Mouse (Mus musculus) intestine, embryonic 15.5 days (tissue): ENCODE measurements at regions not wholly inside any gene's neighbourhood (a gene's known extent, or its start where the extent isn't known, plus 50 kb on each side); places are given as distances from the start of the nearest gene placed in this dataset.

Experiments used
- ATAC-seq: fragments of 200-750 bp; cut with Nextera tagmentation; 2 replicates; pipeline ENCODE4 v1.8.0; 2017; ENCODE audit warnings: moderate TSS enrichment, moderate library complexity
- H3K27ac ChIP-seq: fragments of 300-500 bp; sonication (generic); 2 replicates; pipeline ENCODE4 v1.5.1; 2015; ENCODE audit warnings: mild to moderate bottlenecking, inconsistent platforms
- H3K27me3 ChIP-seq: fragments of 300-500 bp; sonication (generic); replicated peaks from 2 replicates; pipeline ENCODE4 v1.6.1; 2015; ENCODE audit warnings: inconsistent platforms
- H3K36me3 ChIP-seq: fragments of 300-500 bp; sonication (generic); 2 replicates; pipeline ENCODE4 v1.6.1; 2015; ENCODE audit warnings: inconsistent platforms
- H3K4me1 ChIP-seq: fragments of 300-500 bp; sonication (generic); replicated peaks from 2 replicates; pipeline ENCODE4 v1.6.1; 2015; ENCODE audit warnings: inconsistent platforms
- H3K4me2 ChIP-seq: fragments of 300-500 bp; sonication (generic); replicated peaks from 2 replicates; pipeline ENCODE4 v1.6.1; 2015; ENCODE audit warnings: mild to moderate bottlenecking, inconsistent platforms
- H3K4me3 ChIP-seq: fragments of 300-500 bp; sonication (generic); replicated peaks from 2 replicates; pipeline ENCODE4 v1.5.1; 2015; ENCODE audit warnings: inconsistent platforms
- H3K9ac ChIP-seq: fragments of 300-500 bp; sonication (generic); 2 replicates; pipeline ENCODE4 v1.6.1; 2015; ENCODE audit warnings: inconsistent platforms
- H3K9me3 ChIP-seq: fragments of 300-500 bp; sonication (generic); 2 replicates; pipeline ENCODE4 v1.6.1; 2016; ENCODE audit warnings: inconsistent platforms
- WGBS: fragments of 180-500 bp; shearing (Covaris S2); methylation state at CpG from one replicate; pipeline ENCODE4 v1.1.7; 2015; 5-methylcytosine and 5-hydroxymethylcytosine counted together

DNA sequence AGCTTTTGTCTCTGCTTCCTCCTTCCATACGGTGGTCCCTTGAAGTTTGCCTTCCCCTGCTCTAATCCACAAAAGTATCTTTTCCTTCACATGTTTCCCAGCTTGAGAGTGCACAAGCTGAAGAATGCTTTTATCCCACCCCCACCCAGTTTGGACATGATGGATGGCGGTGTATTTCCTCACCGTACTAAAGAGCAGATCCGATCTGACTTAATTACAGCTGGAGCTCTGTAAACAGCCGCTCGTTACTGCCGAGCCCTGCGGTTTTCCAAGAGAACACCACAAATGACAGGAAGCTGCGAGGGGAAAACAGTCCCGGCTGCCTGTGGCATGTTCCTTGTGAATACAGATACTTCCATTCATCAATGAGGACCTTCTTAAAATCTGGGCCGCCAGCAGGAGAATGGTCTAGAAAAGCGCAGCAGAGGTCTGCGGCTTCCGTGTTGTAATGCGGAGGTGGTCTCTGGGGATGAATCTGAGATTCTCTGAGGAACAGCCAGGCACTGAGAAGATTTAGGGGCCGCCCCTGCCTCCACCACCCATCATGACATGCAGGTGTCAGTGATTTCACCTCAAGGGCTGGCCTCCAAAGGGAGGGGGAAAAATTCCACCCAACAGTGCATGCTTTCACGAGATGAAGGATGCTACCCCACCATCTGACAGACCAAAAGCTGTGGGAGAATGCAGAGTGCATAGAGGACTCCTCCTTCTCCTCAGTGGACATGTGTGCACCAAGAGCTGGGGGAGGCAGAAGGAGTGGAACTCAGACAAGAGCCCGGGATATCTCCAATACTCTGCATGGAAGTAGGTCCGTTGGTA lies 155.7 kb upstream of the Cd180 start:
- peak overlapping the region; percentile 62 for H3K27ac ChIP-seq
- 17% methylated on average over 19 of the region's 19 CpGs for WGBS
- no peaks in the 10 kb centered on the region for H3K36me3 ChIP-seq
- H3K4me3 ChIP-seq: peak overlapping the region; percentile 16; the same call in 1 of the 2 replicates
- H3K9ac ChIP-seq: no peak overlapping the region
- H3K9me3 ChIP-seq: no peaks in the 10 kb centered on the region
- peaks cover 5% of the 10 kb centered on the region for H3K4me1 ChIP-seq
- H3K4me2 ChIP-seq: peak overlapping the region; percentile 54
- H3K27me3 ChIP-seq: no peaks in the 10 kb centered on the region
- ATAC-seq: peak; percentile 80

DNA sequence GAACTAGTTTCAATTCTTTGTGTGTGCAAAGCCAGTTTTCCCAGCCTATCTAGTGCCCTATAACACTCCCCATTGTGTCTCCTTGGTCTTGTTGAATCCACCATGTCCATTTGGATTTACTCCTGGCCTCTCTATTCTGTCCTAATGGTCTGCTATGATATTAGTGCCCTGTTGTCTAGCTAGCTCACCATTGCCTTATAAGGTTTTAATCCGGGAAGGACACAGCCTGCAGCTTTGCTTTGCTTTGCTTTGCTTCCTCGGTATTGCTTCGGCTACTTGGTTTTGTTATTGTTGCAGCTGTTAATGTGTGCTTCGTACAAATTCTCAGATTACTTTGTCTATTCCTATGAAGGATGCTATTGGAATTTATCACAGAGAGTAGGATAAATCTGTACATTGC lies 152.9 kb upstream of the Cd180 start:
- Histone ChIP-seq H3K4me3 (no peak overlapping the region), H3K9me3 (no peaks in the 10 kb centered on the region), H3K4me1 (peaks cover 5% of the 10 kb centered on the region), H3K9ac (no peak overlapping the region), H3K36me3 (no peaks in the 10 kb centered on the region), H3K4me2 (no peak overlapping the region), H3K27me3 (no peaks in the 10 kb centered on the region), H3K27ac (no peak overlapping the region)
- WGBS: 73% methylated on average over 4 of the region's 4 CpGs
- no peak for ATAC-seq

GRCm38 (mm10) chr13:102544359-102545165 lies 148.8 kb upstream of the Cd180 start:
- Histone ChIP-seq H3K27me3 (no peaks in the 10 kb centered on the region), H3K36me3 (no peaks in the 10 kb centered on the region), H3K9me3 (no peaks in the 10 kb centered on the region), H3K4me1 (no peaks in the 10 kb centered on the region), H3K27ac (no peak overlapping the region), H3K4me3 (no peak overlapping the region), H3K9ac (no peak overlapping the region), H3K4me2 (no peak overlapping the region)
- 76% methylated on average over 5 of the region's 5 CpGs for WGBS
- no peak for ATAC-seq

DNA sequence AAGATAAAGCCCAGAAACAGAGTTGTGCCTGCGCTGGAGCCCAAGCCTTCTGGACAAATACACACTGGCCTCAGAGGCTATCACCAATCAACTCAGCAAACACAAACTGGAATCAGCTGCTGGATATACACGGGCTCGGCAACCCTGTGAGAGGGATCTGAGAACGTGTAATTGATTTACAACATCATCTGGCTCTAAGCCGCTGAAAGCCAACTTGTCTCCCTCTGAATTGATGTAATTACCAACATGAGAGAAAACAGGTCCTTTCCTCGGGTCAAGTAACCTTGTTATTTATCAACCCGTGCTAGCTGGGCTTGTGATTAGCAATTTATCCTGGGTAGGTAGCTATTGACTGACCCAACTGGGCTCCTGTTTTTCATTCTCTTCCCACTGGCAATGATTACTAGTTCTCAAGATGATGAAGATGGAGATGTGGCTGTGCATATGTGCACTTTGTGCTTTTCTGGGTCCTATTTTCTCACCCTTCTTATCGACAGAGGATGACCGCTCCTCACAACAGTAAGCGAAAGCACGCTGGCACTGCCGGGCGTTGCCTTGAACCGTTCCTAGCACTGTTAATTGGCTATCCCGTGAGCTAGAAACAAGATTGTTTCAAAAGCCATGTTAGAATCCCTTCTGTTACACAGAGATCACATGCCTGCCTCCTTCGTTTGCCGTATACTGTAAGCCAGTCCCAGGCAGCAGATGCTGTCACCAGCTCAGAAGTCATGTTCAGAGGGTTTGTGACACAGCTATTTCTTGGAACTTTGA lies 147.3 kb upstream of the Cd180 start:
- Histone ChIP-seq H3K36me3 (no peaks in the 10 kb centered on the region), H3K27me3 (no peaks in the 10 kb centered on the region), H3K4me2 (peak overlapping the region; percentile 34; the same call in 1 of the 2 replicates), H3K27ac (no peak overlapping the region), H3K4me1 (no peaks in the 10 kb centered on the region), H3K4me3 (no peak overlapping the region), H3K9me3 (no peaks in the 10 kb centered on the region), H3K9ac (no peak overlapping the region)
- 23% methylated on average over 17 of the region's 17 CpGs for WGBS
- ATAC-seq: peak; percentile 51

GRCm38 (mm10) chr13:102548252-102548651 lies 145.1 kb upstream of the Cd180 start:
- Histone ChIP-seq H3K4me1 (no peaks in the 10 kb centered on the region), H3K27ac (no peak overlapping the region), H3K9ac (no peak overlapping the region), H3K27me3 (no peaks in the 10 kb centered on the region), H3K9me3 (no peaks in the 10 kb centered on the region), H3K36me3 (no peaks in the 10 kb centered on the region), H3K4me3 (no peak overlapping the region), H3K4me2 (no peak overlapping the region)
- 68% methylated on average over 6 of the region's 6 CpGs for WGBS
- no peak for ATAC-seq

- ATAC-seq: no peak
- no peak overlapping the region for H3K4me2 ChIP-seq
- no peaks in the 10 kb centered on the region for H3K4me1 ChIP-seq
- no peak overlapping the region for H3K9ac ChIP-seq
- no peak overlapping the region for H3K4me3 ChIP-seq
- no peaks in the 10 kb centered on the region for H3K27me3 ChIP-seq
- no peaks in the 10 kb centered on the region for H3K9me3 ChIP-seq
- 76% methylated on average over 3 of the region's 3 CpGs for WGBS
- H3K27ac ChIP-seq: no peak overlapping the region
- no peaks in the 10 kb centered on the region for H3K36me3 ChIP-seq
Observed at GRCm38 (mm10) chr13:102566846-102567572, 126.3 kb upstream of the Cd180 start.

GRCm38 (mm10) chr13:102569580-102569979 lies 123.8 kb upstream of the Cd180 start:
- no peaks in the 10 kb centered on the region for H3K9me3 ChIP-seq
- WGBS: 74% methylated on average over 3 of the region's 3 CpGs
- ATAC-seq: peak; percentile 45; the same call in 1 of the 2 replicates
- no peaks in the 10 kb centered on the region for H3K4me1 ChIP-seq
- H3K9ac ChIP-seq: no peak overlapping the region
- H3K36me3 ChIP-seq: no peaks in the 10 kb centered on the region
- no peak overlapping the region for H3K4me2 ChIP-seq
- H3K27me3 ChIP-seq: no peaks in the 10 kb centered on the region
- no peak overlapping the region for H3K4me3 ChIP-seq
- no peak overlapping the region for H3K27ac ChIP-seq

DNA sequence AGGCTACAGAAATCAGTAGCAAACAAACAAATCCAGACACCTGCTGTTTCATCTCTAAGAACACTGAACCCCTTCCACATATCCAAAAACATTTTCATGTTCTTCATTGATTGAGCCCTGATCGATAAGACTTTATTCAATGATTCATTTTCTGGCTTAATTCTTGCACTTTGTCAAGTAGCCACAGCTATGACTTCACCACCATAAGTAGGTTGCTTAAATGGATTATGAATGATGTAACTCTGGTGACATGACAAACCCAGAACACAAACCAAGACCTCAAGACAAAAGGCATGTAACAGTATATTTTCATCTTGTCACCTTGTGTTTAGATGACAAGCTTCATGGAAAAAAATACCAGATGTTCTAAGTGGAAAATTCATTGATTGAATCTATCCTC lies 123.1 kb upstream of the Cd180 start:
- Histone ChIP-seq H3K27me3 (no peaks in the 10 kb centered on the region), H3K4me2 (no peak overlapping the region), H3K4me1 (no peaks in the 10 kb centered on the region), H3K9me3 (no peaks in the 10 kb centered on the region), H3K36me3 (no peaks in the 10 kb centered on the region), H3K27ac (no peak overlapping the region), H3K4me3 (no peak overlapping the region), H3K9ac (no peak overlapping the region)
- WGBS: 90% methylated on average over 1 of the region's 1 CpGs
- ATAC-seq: no peak

GRCm38 (mm10) chr13:102573286-102573921 lies 120.0 kb upstream of the Cd180 start:
- H3K4me1 ChIP-seq: no peaks in the 10 kb centered on the region
- no peaks in the 10 kb centered on the region for H3K36me3 ChIP-seq
- ATAC-seq: no peak; the same call in 1 of the 2 replicates
- H3K4me2 ChIP-seq: no peak overlapping the region
- 74% methylated on average over 5 of the region's 5 CpGs for WGBS
- no peaks in the 10 kb centered on the region for H3K27me3 ChIP-seq
- no peak overlapping the region for H3K27ac ChIP-seq
- no peaks in the 10 kb centered on the region for H3K9me3 ChIP-seq
- no peak overlapping the region for H3K4me3 ChIP-seq
- H3K9ac ChIP-seq: no peak overlapping the region

DNA sequence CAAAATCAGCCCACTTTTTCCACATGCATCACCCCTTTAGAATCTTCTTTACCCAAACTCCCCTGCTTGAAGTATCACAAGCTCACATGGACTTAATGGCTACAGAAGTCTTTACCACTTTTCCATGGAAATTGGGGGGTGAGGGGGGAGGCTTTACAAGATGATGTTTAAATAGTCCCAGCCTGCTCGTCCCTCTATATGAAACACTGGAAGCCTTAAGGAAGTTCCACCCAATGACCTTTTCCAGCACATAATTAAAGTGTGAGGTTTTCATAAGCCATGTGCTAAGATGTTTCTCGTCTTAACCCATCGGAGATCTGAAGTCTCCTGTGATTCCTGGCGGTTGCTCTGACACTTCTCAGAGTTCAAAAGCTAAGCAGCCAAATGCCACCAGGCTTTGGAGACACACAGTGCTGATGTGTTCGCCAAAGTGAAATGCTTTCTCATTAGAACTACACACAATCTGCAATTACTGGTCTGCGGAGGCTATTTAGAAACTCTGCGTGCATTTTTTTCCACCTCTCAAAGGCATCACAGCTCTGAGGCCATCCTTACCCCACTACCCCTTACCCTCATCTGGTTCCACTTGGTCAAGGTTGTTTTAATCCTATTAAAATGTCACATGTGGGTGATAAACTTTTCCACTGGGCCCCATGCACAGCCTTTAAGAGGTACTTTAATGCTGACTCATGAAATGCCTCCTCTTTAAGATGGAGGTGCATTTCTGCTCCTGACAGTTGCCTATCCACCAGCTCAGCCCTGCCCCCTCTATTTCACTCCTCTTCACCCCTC lies 116.3 kb upstream of the Cd180 start:
- Histone ChIP-seq H3K4me3 (no peak overlapping the region), H3K27ac (no peak overlapping the region), H3K9ac (no peak overlapping the region), H3K4me2 (no peak overlapping the region), H3K4me1 (no peaks in the 10 kb centered on the region), H3K9me3 (no peaks in the 10 kb centered on the region), H3K36me3 (no peaks in the 10 kb centered on the region), H3K27me3 (no peaks in the 10 kb centered on the region)
- ATAC-seq: no peak
- 74% methylated on average over 7 of the region's 7 CpGs for WGBS

DNA sequence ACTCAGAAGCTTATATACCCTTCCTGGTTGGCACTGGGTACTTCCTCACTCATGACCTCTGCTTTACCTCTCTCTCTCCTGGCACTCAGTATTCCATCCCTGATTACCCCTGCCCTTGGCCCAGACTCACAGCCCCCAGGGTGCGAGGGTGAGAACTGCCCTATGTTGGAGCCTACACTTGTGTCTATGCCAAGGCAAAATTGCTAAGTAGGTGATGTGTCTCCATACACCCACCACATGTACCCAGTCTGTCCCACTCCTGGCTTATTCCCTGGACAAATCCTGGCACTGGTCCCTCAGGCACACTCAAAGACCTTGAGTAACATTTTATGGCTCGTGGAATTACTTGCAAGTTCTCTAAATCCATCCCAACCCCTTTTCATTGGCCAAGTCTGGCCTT lies 114.5 kb upstream of the Cd180 start:
- Histone ChIP-seq H3K4me2 (no peak overlapping the region), H3K36me3 (no peaks in the 10 kb centered on the region), H3K9ac (no peak overlapping the region), H3K27ac (no peak overlapping the region), H3K9me3 (no peaks in the 10 kb centered on the region), H3K4me3 (no peak overlapping the region), H3K27me3 (no peaks in the 10 kb centered on the region), H3K4me1 (no peaks in the 10 kb centered on the region)
- ATAC-seq: no peak
- WGBS: 76% methylated on average over 2 of the region's 2 CpGs
